Mouse (Mus musculus) heart, postnatal 0 days (tissue): ENCODE data around the gene Kcnk2.

Source experiments
- CTCF ChIP-seq: IDR thresholded peaks from 2 replicates; pipeline ENCODE4 v1.5.1; 2016; ENCODE audit warnings: antibody characterized with exemption, control low read depth, low read depth
- EP300 ChIP-seq: IDR thresholded peaks from 2 replicates; pipeline ENCODE4 v1.6.1; 2016; ENCODE audit warnings: antibody characterized with exemption, low read depth

DNA sequence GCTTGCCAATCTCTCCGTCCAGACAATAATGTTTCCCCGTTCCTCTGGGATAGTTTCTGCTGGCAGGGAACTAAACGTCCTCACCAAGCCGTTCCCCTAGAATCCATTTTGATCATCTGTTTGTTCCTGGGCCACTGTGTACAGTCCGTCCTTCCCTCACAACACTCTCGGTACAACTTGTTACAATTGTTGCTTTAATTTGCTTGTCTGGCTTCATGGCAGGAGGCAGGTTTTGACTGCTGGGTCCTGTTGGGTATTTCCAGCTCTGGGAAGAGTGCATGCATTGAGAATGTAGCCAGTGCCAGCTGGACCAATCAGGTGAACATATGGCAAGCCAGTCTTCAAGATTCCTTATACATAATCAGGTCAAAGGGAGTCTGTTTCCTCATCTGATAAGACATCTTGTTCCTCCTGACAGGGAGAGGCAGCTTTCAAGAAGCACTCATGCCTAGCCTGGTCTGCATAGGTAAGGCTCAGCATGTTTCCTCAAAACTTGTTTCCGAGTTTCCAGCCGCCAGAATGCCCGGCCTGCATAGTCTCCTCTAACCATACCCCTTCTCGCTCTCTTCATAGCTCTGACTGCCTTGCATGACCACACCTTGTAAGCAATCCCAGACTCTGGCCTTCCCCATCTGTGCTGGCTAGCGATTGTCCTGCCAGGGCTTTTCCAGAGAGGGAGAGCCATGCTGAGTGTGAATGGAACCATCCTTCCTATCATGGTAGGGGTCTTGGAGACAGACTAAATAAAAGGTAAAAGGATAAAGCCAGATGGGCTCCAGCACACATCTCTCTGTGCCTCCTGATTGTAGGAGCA is 184.1 kb downstream of the Kcnk2 start:
- TF ChIP-seq CTCF, result no peak
- TF ChIP-seq EP300, result no peak
